Mouse (Mus musculus) monocyte, adult 5-6 weeks (primary cell): ENCODE results near the gene Polrmt. TPM values are rescaled to one million over a fixed set of nuclear protein-coding genes. Genes with fewer than 3 reads are reported as not detected.
A peak's percentile ranks its signal among the peaks of the same experiment; 100 is the strongest.
"Not testable (repeated sequence)": the region's sequence is repeated elsewhere in the genome, so short reads cannot be mapped to it uniquely, and the experiment has no call there.

Experiments used
- ATAC-seq: fragments of 153-309, 156-312 bp; replicated peaks from 2 replicates; pipeline ENCODE4 v1.8.0; 2017; ENCODE audit warnings: mild to moderate bottlenecking; ENCODE audit not compliant: low TSS enrichment, insufficient number of reproducible peaks, severe bottlenecking, poor library complexity, low FRiP score
- total RNA-seq: library from RNA; stranded (forward); fragments of 200-1000, 200-491, 200-594 nt; gene quantifications from 3 replicates; pipeline ENCODE4 v1.2.3, GENCODE M21; 2017

The Polrmt gene
- total RNA-seq, 1 experiment from 2014 or later: 10.4 TPM

GRCm38 (mm10) chr10:79778006-79778405, 31.6 kb upstream of the Polrmt start:
- ATAC-seq: no peak

- ATAC-seq: no peak
Measured at GRCm38 (mm10) chr10:79777103-79777531, 30.7 kb upstream of the Polrmt start, which contains the start of gene Fstl3. Fstl3 (plus strand) TSS chr10:79777272.

- ATAC-seq: no peak
Measured at GRCm38 (mm10) chr10:79774486-79775279, 28.3 kb upstream of the Polrmt start.

GRCm38 (mm10) chr10:79773208-79773607, 26.8 kb upstream of the Polrmt start:
- no peak for ATAC-seq

- no peak for ATAC-seq
Measured at GRCm38 (mm10) chr10:79772320-79772719, 25.9 kb upstream of the Polrmt start.

- ATAC-seq: no peak
Measured at GRCm38 (mm10) chr10:79769329-79769728, 22.9 kb upstream of the Polrmt start.

- no peak for ATAC-seq
Measured at GRCm38 (mm10) chr10:79768400-79768799, 22.0 kb upstream of the Polrmt start.

GRCm38 (mm10) chr10:79767372-79768244, 21.2 kb upstream of the Polrmt start:
- ATAC-seq: peak; percentile 14; the same call in 1 of the 2 replicates

- ATAC-seq: peak; percentile 92
Measured at GRCm38 (mm10) chr10:79766508-79767325, 20.3 kb upstream of the Polrmt start, which contains the start of gene Rnf126. Rnf126 (minus strand) TSS chr10:79766952.

- no peak for ATAC-seq
Measured at GRCm38 (mm10) chr10:79766001-79766507, 19.7 kb upstream of the Polrmt start.

GRCm38 (mm10) chr10:79765228-79765745, 18.9 kb upstream of the Polrmt start:
- ATAC-seq: no peak

GRCm38 (mm10) chr10:79764234-79764633, 17.9 kb upstream of the Polrmt start:
- no peak for ATAC-seq

- ATAC-seq: no peak
Measured at GRCm38 (mm10) chr10:79762875-79763274, 16.5 kb upstream of the Polrmt start.

- no peak for ATAC-seq
Measured at GRCm38 (mm10) chr10:79760603-79761143, 14.3 kb upstream of the Polrmt start.

GRCm38 (mm10) chr10:79759675-79760074, 13.3 kb upstream of the Polrmt start:
- ATAC-seq: not testable (repeated sequence)

GRCm38 (mm10) chr10:79756660-79757059, 10.3 kb upstream of the Polrmt start:
- ATAC-seq: no peak

- ATAC-seq: no peak
Measured at GRCm38 (mm10) chr10:79755854-79756253, 9.5 kb upstream of the Polrmt start.
